Mouse (Mus musculus) embryonic facial prominence, embryonic 11.5 days (tissue): ENCODE results near the gene Slc7a11. TPM values are rescaled to one million over a fixed set of nuclear protein-coding genes. Genes with fewer than 3 reads are reported as not detected.

Experiments used
- ATAC-seq: fragments of 200-750 bp; cut with Nextera tagmentation; replicated peaks from 2 replicates; pipeline ENCODE4 v1.8.0; 2017; ENCODE audit warnings: low read depth; ENCODE audit not compliant: insufficient number of reproducible peaks, low FRiP score, low TSS enrichment
- DNase-seq: peaks from one replicate; pipeline ENCODE4 v3.0.0-alpha.2; 2015; ENCODE audit warnings: low spot score
- H3K27ac ChIP-seq: fragments of 300-500 bp; sonication (generic); replicated peaks from 2 replicates; pipeline ENCODE4 v1.5.1; 2014; ENCODE audit warnings: mild to moderate bottlenecking, low read depth, low read length, control low read depth
- H3K27me3 ChIP-seq: fragments of 300-500 bp; sonication (generic); 2 replicates; pipeline ENCODE4 v1.6.1; 2014; ENCODE audit warnings: mild to moderate bottlenecking, low read length, moderate library complexity, mixed read lengths; ENCODE audit not compliant: control insufficient read depth, insufficient read depth
- H3K36me3 ChIP-seq: fragments of 300-500 bp; sonication (generic); replicated peaks from 2 replicates; pipeline ENCODE4 v1.6.1; 2014; ENCODE audit warnings: low read depth, mild to moderate bottlenecking, low read length, moderate library complexity, mixed read lengths; ENCODE audit not compliant: control insufficient read depth, insufficient read depth
- H3K4me1 ChIP-seq: fragments of 300-500 bp; sonication (generic); 2 replicates; pipeline ENCODE4 v1.6.1; 2014; ENCODE audit warnings: low read length, mixed read lengths; ENCODE audit not compliant: control insufficient read depth, insufficient read depth
- H3K4me2 ChIP-seq: fragments of 300-500 bp; sonication (generic); 2 replicates; pipeline ENCODE4 v1.6.1; 2014; ENCODE audit warnings: low read depth, mild to moderate bottlenecking, control low read depth, low read length, moderate library complexity
- H3K4me3 ChIP-seq: fragments of 300-500 bp; sonication (generic); 2 replicates; pipeline ENCODE4 v1.5.1; 2014; ENCODE audit warnings: low read depth, low read length, control low read depth
- H3K9ac ChIP-seq: fragments of 300-500 bp; sonication (generic); replicated peaks from 2 replicates; pipeline ENCODE4 v1.6.1; 2014; ENCODE audit warnings: mild to moderate bottlenecking, control low read depth, low read length
- H3K9me3 ChIP-seq: fragments of 300-500 bp; sonication (generic); replicated peaks from 2 replicates; pipeline ENCODE4 v1.6.1; 2016; ENCODE audit warnings: mild to moderate bottlenecking, low read length, inconsistent platforms, mixed read lengths; ENCODE audit not compliant: control insufficient read depth
- WGBS: fragments of 180-500 bp; shearing (Covaris S2); extraction: QIAGEN DNeasy Blood & Tissue Kit; methylation state at CpG from one replicate; pipeline ENCODE4 v1.1.7; 2014; 5-methylcytosine and 5-hydroxymethylcytosine counted together
- polyA plus RNA-seq: library from polyadenylated mRNA; unstranded; fragments of >200 nt; fragmentation: Nextera tagmentation; extraction: Ambion mirVana; gene quantifications from 2 replicates; pipeline ENCODE4 v1.2.1, GENCODE M21; 2014

Gene Slc7a11
- polyA plus RNA-seq, 1 experiment from 2014 or later, result 1.5 TPM

DNA sequence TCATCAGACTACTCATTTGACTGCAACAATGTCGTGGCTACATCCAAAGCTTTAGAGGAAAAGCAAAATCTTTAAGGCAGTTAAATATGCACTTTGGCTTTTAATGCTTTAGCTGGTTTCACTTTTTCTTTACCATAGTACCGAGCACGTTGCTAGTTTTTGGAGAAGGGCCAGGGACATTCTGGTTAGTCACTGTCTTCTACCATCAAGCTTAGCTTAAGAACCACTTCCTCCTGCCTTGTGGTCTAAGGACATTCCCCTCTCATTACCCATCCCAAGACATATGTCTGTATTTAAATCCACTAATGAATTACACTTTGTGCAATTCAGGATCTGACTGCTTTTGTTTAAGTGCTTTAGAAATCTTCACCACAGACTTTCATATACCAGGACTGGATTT, 410.1 kb downstream of the Slc7a11 start:
- H3K27ac ChIP-seq, result no peak overlapping the region
- H3K4me1 ChIP-seq, result no peaks in the 10 kb centered on the region
- no peaks in the 10 kb centered on the region for H3K27me3 ChIP-seq
- no peak overlapping the region for H3K4me3 ChIP-seq
- WGBS, result 86% methylated on average over 3 of the region's 3 CpGs
- no peaks in the 10 kb centered on the region for H3K9me3 ChIP-seq
- H3K9ac ChIP-seq, result no peak overlapping the region
- H3K4me2 ChIP-seq, result no peak overlapping the region
- DNase-seq (no peak), ATAC-seq (no peak)
- no peaks in the 10 kb centered on the region for H3K36me3 ChIP-seq

DNA sequence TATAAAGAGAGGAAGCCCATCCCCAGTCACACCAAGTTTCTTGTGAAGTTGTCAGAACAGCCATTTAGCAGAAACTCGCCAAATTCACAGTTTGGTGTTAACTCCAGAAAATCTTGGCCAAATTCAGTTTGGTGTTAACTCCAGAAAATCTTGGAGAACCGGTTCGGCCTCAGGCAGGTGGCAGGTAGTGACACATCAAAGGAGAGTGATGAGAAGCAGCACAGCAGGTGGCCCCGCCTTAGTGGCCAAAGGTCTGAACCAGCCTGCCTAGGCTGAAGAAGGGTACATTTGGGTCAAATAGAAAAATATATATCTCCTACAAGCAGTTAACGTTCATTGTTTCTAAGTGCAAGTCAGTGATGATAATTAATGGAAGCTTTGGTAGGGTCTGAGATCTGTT, 417.4 kb downstream of the Slc7a11 start:
- Histone ChIP-seq H3K4me2 (no peak overlapping the region), H3K36me3 (no peaks in the 10 kb centered on the region), H3K9me3 (no peaks in the 10 kb centered on the region), H3K27ac (no peak overlapping the region), H3K4me3 (no peak overlapping the region), H3K9ac (no peak overlapping the region), H3K4me1 (no peaks in the 10 kb centered on the region), H3K27me3 (no peaks in the 10 kb centered on the region)
- DNase-seq (no peak), ATAC-seq (no peak)
- 58% methylated on average over 5 of the region's 5 CpGs for WGBS

DNA sequence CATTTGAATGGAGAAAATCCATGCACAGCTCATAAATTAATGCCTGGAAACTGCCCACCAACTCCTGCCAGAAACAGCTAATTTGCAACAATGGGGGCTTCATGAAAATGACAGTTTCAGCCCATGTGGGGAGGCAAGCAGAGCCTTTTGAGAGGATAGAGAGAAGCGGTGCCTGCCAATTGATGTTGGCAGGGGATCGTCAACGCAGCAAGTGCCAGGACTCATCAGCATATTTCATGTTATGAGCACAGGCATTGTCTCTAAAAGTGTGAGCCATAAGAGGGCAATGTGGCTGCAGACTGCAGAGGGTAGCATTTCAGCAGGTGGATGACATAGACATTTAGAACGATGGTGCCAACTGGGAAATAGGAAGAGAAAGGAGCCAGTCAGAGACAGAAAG, 429.0 kb downstream of the Slc7a11 start:
- Histone ChIP-seq H3K4me2 (no peak overlapping the region), H3K36me3 (no peaks in the 10 kb centered on the region), H3K4me3 (no peak overlapping the region), H3K4me1 (no peaks in the 10 kb centered on the region), H3K9ac (no peak overlapping the region), H3K27me3 (no peaks in the 10 kb centered on the region), H3K27ac (no peak overlapping the region), H3K9me3 (no peaks in the 10 kb centered on the region)
- WGBS, result 76% methylated on average over 4 of the region's 4 CpGs
- DNase-seq (no peak), ATAC-seq (no peak)

DNA sequence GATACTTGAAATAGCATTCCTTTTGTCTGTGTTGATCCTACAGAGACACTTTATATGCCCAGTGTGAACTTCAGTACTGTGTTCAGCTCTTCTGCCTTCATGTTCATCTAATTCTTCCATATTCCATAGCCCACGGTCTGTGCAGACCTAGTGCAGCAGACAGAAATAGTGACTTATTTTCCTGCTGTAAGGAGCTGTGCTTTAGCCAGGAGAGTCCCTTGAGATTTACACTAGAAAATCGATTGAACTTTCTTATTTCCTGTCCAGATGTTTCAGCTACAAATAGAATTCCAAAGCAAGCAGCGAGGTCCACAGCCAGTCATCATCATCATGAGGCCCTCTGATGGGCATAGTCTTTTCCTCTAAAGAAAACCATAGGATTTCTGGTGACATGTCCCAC, 431.4 kb downstream of the Slc7a11 start:
- WGBS, result 24% methylated on average over 3 of the region's 3 CpGs
- DNase-seq (peak; percentile 58), ATAC-seq (no peak)
- H3K4me3 ChIP-seq, result no peak overlapping the region
- no peak overlapping the region for H3K9ac ChIP-seq
- no peaks in the 10 kb centered on the region for H3K9me3 ChIP-seq
- no peaks in the 10 kb centered on the region for H3K36me3 ChIP-seq
- H3K4me1 ChIP-seq, result no peaks in the 10 kb centered on the region
- no peak overlapping the region for H3K27ac ChIP-seq
- H3K27me3 ChIP-seq, result no peaks in the 10 kb centered on the region
- H3K4me2 ChIP-seq, result no peak overlapping the region

DNA sequence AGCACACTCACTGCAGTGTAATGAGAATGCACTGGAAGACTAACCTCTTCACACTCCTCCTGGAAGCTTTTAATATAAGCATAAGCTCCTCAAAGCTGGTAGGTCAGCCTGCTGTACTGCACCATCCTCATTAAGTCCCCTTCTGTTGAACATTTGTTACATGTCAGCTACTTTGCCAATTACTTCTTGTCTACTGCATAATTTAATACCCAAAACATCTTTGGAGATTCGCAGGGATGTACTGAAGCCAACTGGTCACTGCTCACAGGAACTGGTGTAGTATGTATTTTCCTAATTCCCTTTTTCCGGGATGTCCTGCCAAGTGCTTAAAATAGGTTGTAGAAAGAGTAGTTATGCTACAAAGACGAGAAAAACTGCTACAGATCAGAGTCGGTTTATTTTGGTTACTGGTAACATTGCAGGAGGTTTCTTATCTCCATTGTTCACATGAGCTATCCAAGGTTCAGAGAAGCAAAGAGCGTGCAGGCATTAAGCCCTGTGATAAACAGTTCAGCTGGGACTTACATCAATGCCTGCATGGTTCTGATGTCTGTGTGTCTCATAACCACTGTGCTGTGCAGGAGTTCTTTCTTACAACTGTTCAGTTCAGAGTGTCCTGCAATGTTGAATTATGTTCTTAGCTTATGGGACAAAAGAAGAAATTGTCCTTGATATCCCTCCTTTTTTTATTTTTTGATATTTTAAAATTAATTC, 439.3 kb downstream of the Slc7a11 start:
- no peaks in the 10 kb centered on the region for H3K9me3 ChIP-seq
- no peak overlapping the region for H3K4me3 ChIP-seq
- H3K27me3 ChIP-seq, result no peaks in the 10 kb centered on the region
- H3K27ac ChIP-seq, result no peak overlapping the region
- ATAC-seq, result no peak
- WGBS, result 75% methylated on average over 5 of the region's 5 CpGs
- H3K36me3 ChIP-seq, result no peaks in the 10 kb centered on the region
- no peaks in the 10 kb centered on the region for H3K4me1 ChIP-seq
- DNase-seq, result no peak
- H3K9ac ChIP-seq, result no peak overlapping the region
- no peak overlapping the region for H3K4me2 ChIP-seq

DNA sequence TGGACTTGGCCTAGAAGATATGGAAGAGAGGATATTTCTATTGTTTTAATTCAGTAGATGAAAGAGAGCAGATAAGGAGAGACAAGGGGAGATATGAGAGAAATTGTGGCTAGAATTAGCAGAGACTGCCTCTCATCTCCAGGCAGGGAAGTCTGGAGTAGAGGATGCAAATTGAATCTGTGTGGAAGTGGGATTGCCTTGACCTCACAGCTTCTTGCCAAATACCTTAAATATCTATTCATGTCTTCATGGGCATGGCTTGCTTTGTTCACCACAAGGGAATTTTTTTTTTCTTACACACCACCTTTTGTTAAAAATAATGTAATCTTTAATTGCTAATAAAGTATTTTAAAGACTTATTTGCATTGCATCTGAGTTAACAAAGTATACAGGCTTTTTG, 441.3 kb downstream of the Slc7a11 start:
- no peak for DNase-seq
- Histone ChIP-seq H3K9ac (no peak overlapping the region), H3K36me3 (no peaks in the 10 kb centered on the region), H3K9me3 (no peaks in the 10 kb centered on the region), H3K27me3 (no peaks in the 10 kb centered on the region), H3K27ac (no peak overlapping the region), H3K4me3 (no peak overlapping the region), H3K4me2 (no peak overlapping the region), H3K4me1 (no peaks in the 10 kb centered on the region)
- no peak for ATAC-seq

DNA sequence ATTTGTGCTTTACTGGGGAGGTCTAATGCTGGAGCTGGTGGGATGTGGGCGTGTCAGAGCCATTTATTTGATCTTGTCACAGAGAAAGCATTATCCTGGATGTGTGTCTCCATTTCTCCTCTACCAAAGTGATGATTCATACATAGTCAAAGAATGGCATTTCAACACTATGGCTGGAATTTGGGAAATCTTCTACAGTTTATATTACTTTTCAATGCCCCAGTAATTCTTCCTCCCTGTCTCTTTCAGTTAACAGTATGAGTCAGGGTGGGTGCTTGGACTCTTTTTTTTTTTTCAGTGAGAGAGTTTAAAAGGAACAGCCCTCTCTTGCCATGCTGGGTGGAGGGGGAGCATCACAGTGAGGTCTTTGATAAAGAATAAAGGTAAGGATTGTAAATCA, 441.8 kb downstream of the Slc7a11 start:
- 63% methylated on average over 1 of the region's 1 CpGs for WGBS
- DNase-seq (no peak), ATAC-seq (no peak)
- Histone ChIP-seq H3K9me3 (no peaks in the 10 kb centered on the region), H3K27me3 (no peaks in the 10 kb centered on the region), H3K36me3 (no peaks in the 10 kb centered on the region), H3K4me2 (no peak overlapping the region), H3K9ac (no peak overlapping the region), H3K27ac (no peak overlapping the region), H3K4me1 (no peaks in the 10 kb centered on the region), H3K4me3 (no peak overlapping the region)

DNA sequence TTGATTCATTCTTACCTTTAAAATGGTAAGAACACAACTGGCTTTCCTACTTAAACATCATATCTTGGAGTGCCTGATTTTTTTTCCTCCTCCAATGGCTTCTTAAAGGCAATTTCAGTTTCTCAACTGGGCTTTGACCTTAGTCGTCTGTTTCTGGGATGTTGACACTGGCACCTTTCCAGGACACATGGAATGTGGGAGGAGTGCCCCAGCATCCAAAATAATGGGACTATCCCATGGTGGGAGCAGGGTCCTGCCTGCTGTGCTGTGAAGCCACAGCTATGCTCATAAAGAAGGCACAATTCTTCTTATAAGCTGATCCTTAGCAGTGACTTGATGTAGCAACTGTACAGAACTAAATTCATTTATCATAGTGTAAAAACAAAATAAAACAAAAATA, 450.5 kb downstream of the Slc7a11 start:
- H3K27me3 ChIP-seq, result no peaks in the 10 kb centered on the region
- H3K36me3 ChIP-seq, result no peaks in the 10 kb centered on the region
- H3K9me3 ChIP-seq, result no peaks in the 10 kb centered on the region
- no peak overlapping the region for H3K9ac ChIP-seq
- DNase-seq, result no peak
- H3K27ac ChIP-seq, result no peak overlapping the region
- WGBS, result 13% methylated on average over 1 of the region's 1 CpGs
- H3K4me3 ChIP-seq, result no peak overlapping the region
- H3K4me1 ChIP-seq, result no peaks in the 10 kb centered on the region
- no peak overlapping the region for H3K4me2 ChIP-seq
- no peak for ATAC-seq
